Mouse (Mus musculus) MEL (cell line): ENCODE measurements around the gene Gtf3a. TPM values are rescaled to one million over a fixed set of nuclear protein-coding genes. Genes with fewer than 3 reads are reported as not detected.

Source experiments
- DNase-seq: peaks from one replicate; pipeline ENCODE4 v3.0.0; 2011; ENCODE audit warnings: low read depth, low spot score
- H3K27ac ChIP-seq: 2 replicates; pipeline ENCODE4 v1.5.1; 2012; ENCODE audit warnings: low read depth, mild to moderate bottlenecking, control low read depth, low read length, moderate library complexity; ENCODE audit not compliant: control insufficient read depth
- H3K27me3 ChIP-seq, 2 experiments: fragments of 150-350 bp in 1 of 2; sonication (generic) in 1 of 2; 2 replicates each; pipeline ENCODE4 v1.6.1; 2012; ENCODE audit warnings: low read length in 2 of 2, mild to moderate bottlenecking in 2 of 2, improper control_type of control experiment in 1 of 2, moderate library complexity in 1 of 2; ENCODE audit not compliant: insufficient read depth in 2 of 2, control insufficient read depth in 1 of 2
- H3K36me3 ChIP-seq, 2 experiments: 2 replicates each; pipeline ENCODE4 v1.6.1; 2012 to 2014; ENCODE audit warnings: low read length in 2 of 2, improper control_type of control experiment in 1 of 2, inconsistent platforms in 1 of 2, mild to moderate bottlenecking in 1 of 2; ENCODE audit not compliant: insufficient read depth in 2 of 2, control insufficient read depth in 1 of 2
- H3K4me1 ChIP-seq, 2 experiments: fragments of 150-350 bp in 1 of 2; sonication (generic) in 1 of 2; 2 replicates each; pipeline ENCODE4 v1.6.1; 2012; ENCODE audit warnings: low read length in 2 of 2, improper control_type of control experiment in 1 of 2, mild to moderate bottlenecking in 1 of 2; ENCODE audit not compliant: insufficient read depth in 2 of 2, control insufficient read depth in 1 of 2
- H3K4me3 ChIP-seq, 2 experiments: fragments of 150-350 bp in 1 of 2; sonication (generic) in 1 of 2; 2 replicates each; pipeline ENCODE4 v1.5.1; 2012; ENCODE audit warnings: low read depth in 2 of 2, low read length in 2 of 2, mild to moderate bottlenecking in 2 of 2, moderate library complexity in 2 of 2, control low read depth in 1 of 2, improper control_type of control experiment in 1 of 2; ENCODE audit not compliant: control insufficient read depth in 1 of 2, insufficient read depth in 1 of 2
- H3K79me2 ChIP-seq: 2 replicates; pipeline ENCODE4 v1.6.1; 2012; ENCODE audit warnings: mild to moderate bottlenecking, low read length, moderate library complexity; ENCODE audit not compliant: control insufficient read depth, poor library complexity, insufficient read depth
- H3K9ac ChIP-seq: 2 replicates; pipeline ENCODE4 v1.6.1; 2012; ENCODE audit warnings: low read depth, mild to moderate bottlenecking, control low read depth, low read length, moderate library complexity; ENCODE audit not compliant: control insufficient read depth, poor library complexity, severe bottlenecking
- H3K9me3 ChIP-seq: fragments of 150-350 bp; sonication (generic); replicated peaks from 2 replicates; pipeline ENCODE4 v1.6.1; 2012; ENCODE audit warnings: mild to moderate bottlenecking, low read length, improper control_type of control experiment, moderate library complexity; ENCODE audit not compliant: insufficient read depth
- CTCF ChIP-seq, 3 experiments: IDR thresholded peaks in 2 of 3; conservative IDR thresholded peaks in 1 of 3; 2 replicates each; pipeline ENCODE4 v1.5.1; 2011 to 2012; ENCODE audit warnings: low read length in 3 of 3, low read depth in 2 of 3, mild to moderate bottlenecking in 2 of 3, improper control_type of control experiment in 1 of 3, inconsistent platforms in 1 of 3, mixed read lengths in 1 of 3, moderate library complexity in 1 of 3; ENCODE audit not compliant: control insufficient read depth in 1 of 3, insufficient read depth in 1 of 3, poor library complexity in 1 of 3, severe bottlenecking in 1 of 3
- E2F4 ChIP-seq: IDR thresholded peaks from 2 replicates; pipeline ENCODE4 v1.6.1; 2011; ENCODE audit warnings: low read depth, low read length, improper control_type of control experiment, borderline replicate concordance
- ELF1 ChIP-seq: IDR thresholded peaks from 2 replicates; pipeline ENCODE4 v1.6.1; 2014; ENCODE audit warnings: low read depth, mild to moderate bottlenecking, inconsistent platforms, low read length, improper control_type of control experiment, moderate library complexity
- EP300 ChIP-seq, 2 experiments: IDR thresholded peaks; 2 replicates each; pipeline ENCODE4 v1.6.1; 2011; ENCODE audit warnings: improper control_type of control experiment in 2 of 2, low read length in 2 of 2, low read depth in 1 of 2, mild to moderate bottlenecking in 1 of 2
- GABPA ChIP-seq: IDR thresholded peaks from 2 replicates; pipeline ENCODE4 v1.6.1; 2012; ENCODE audit warnings: low read depth, mild to moderate bottlenecking, inconsistent platforms, low read length, improper control_type of control experiment, moderate library complexity
- HCFC1 ChIP-seq: IDR thresholded peaks from 2 replicates; pipeline ENCODE4 v1.6.1; 2012; ENCODE audit warnings: low read depth, mild to moderate bottlenecking, inconsistent platforms, low read length, improper control_type of control experiment, moderate library complexity
- JUND ChIP-seq: IDR thresholded peaks from 2 replicates; pipeline ENCODE4 v1.6.1; 2011; ENCODE audit warnings: low read depth, mild to moderate bottlenecking, improper control_type of control experiment, low read length
- MAFK ChIP-seq: IDR thresholded peaks from 2 replicates; pipeline ENCODE4 v1.6.1; 2011; ENCODE audit warnings: low read depth, mild to moderate bottlenecking, low read length, improper control_type of control experiment, borderline replicate concordance
- MAX ChIP-seq: IDR thresholded peaks from 2 replicates; pipeline ENCODE4 v1.6.1; 2011; ENCODE audit warnings: low read length, improper control_type of control experiment
- POLR2AphosphoS5 ChIP-seq: IDR thresholded peaks from 2 replicates; pipeline ENCODE4 v1.6.1; 2012; ENCODE audit warnings: low read depth, borderline replicate concordance, mild to moderate bottlenecking, inconsistent platforms, low read length, moderate library complexity, mixed read lengths
- RAD21 ChIP-seq: IDR thresholded peaks from 2 replicates; pipeline ENCODE4 v1.6.1; 2011; ENCODE audit warnings: mild to moderate bottlenecking, low read depth, low read length, improper control_type of control experiment
- TBP ChIP-seq: IDR thresholded peaks from 2 replicates; pipeline ENCODE4 v1.8.0; 2011; ENCODE audit warnings: low read depth, low read length, improper control_type of control experiment
- TCF12 ChIP-seq: IDR thresholded peaks from 2 replicates; pipeline ENCODE4 v1.6.1; 2014; ENCODE audit warnings: low read depth, mild to moderate bottlenecking, inconsistent platforms, low read length, improper control_type of control experiment, moderate library complexity
- UBTF ChIP-seq: IDR thresholded peaks from 2 replicates; pipeline ENCODE4 v1.6.1; 2012; ENCODE audit warnings: low read depth, mild to moderate bottlenecking, inconsistent platforms, low read length, improper control_type of control experiment, moderate library complexity, borderline replicate concordance; ENCODE audit not compliant: insufficient read depth
- USF1 ChIP-seq: IDR thresholded peaks from 2 replicates; pipeline ENCODE4 v1.6.1; 2014; ENCODE audit warnings: low read depth, mild to moderate bottlenecking, inconsistent platforms, low read length, improper control_type of control experiment, moderate library complexity
- ZC3H11A ChIP-seq: IDR thresholded peaks from 2 replicates; pipeline ENCODE4 v1.6.1; 2012; ENCODE audit warnings: low read depth, mild to moderate bottlenecking, inconsistent platforms, low read length, improper control_type of control experiment
- ZMIZ1 ChIP-seq: IDR thresholded peaks from 2 replicates; pipeline ENCODE4 v1.6.1; 2012; ENCODE audit warnings: low read depth, mild to moderate bottlenecking, inconsistent platforms, low read length, improper control_type of control experiment, moderate library complexity
- ZNF384 ChIP-seq: IDR thresholded peaks from 2 replicates; pipeline ENCODE4 v1.6.1; 2012; ENCODE audit warnings: low read depth, mild to moderate bottlenecking, inconsistent platforms, low read length, improper control_type of control experiment
- polyA plus RNA-seq, 2 experiments: library from polyadenylated mRNA; stranded (reverse) in 1 of 2; unstranded in 1 of 2; fragments of >175 nt in 1 of 2; fragments of >200 nt in 1 of 2; gene quantifications; 2 replicates each; pipeline versions ENCODE4 v1.2.1 to v1.2.4; 2012; ENCODE audit warnings: low replicate concordance in 2 of 2, low read depth in 1 of 2; ENCODE audit not compliant: insufficient read length in 2 of 2, insufficient read depth in 1 of 2, missing spikeins in 1 of 2
- total RNA-seq: library from RNA; depleted of rRNA; stranded (reverse); fragments of 300-350 nt; gene quantifications from 2 replicates; pipeline ENCODE4 v1.2.3, GENCODE M21; 2012

The Gtf3a gene
- total and polyA plus RNA-seq, 3 experiments, result 173 to 204 TPM; not detected in 1

DNA sequence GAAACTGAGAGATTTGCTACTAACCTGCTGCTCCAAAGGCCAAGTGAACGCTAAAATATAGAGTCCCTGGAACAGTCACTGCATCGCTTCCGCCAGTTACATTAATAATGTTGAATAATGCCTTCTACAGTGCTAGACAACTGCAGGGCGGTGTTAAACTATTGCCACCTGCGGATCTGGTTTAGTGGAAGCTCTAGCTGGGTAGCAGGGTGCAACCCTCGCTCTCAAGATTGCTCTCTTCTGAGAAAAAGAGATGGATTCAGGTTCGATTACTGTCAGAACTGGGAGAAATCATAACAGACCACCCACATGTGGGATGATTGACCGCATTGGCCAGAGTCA, 15.5 kb downstream of the Gtf3a start (continued):
- TF ChIP-seq POLR2AphosphoS5, result no peak
- TF ChIP-seq GABPA, result no peak; the same call in 1 of the 2 replicates
- TF ChIP-seq JUND, result no peak
- no peak for TF ChIP-seq ZC3H11A
- 0 out of 2 replicates have a peak, but pooled peaks have one; percentile 36 for TF ChIP-seq TBP
- TF ChIP-seq ZMIZ1, result no peak

DNA sequence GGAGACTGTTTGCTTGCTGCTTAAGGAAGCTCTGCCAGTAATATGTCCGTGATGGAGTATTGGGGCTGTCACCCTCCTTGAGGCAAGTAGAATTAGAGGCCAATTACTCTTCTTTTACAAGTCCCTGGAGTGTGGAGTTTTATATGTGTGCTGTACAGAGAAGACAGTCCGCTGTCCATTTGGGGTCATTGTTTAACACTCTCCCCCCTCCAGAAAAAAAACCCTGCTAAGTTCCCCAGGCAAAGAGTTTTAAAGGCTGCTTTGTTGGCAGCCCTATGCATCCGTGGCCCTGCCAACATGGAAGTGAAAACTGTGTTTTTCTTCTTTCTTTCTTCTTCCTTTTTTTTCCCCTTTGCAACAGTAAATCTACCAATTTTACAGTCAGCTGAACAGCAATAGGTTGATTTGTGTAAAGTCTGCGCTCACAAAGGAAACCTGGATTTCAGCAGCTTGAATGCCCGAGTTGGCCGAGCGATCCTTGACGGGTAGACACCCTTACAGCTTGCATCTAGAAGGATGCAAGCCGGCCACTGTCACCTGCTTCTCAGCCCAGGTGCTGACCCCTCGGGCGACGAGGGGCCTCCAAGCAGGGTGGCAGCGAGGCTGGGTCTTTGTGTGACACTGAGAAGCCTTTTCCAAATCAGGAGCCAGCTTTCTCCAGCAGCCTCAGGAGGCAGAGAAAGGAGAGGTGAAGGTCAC, 20.4 kb downstream of the Gtf3a start:
- Histone ChIP-seq H3K4me1 (peaks cover 0 to 4% of the 10 kb centered on the region in 2 experiments; a peak in 1 of 4 replicates), H3K27ac (no peak overlapping the region), H3K36me3 (peaks cover 0 to 3% of the 10 kb centered on the region in 2 experiments; a peak in 1 of 4 replicates), H3K27me3 (peaks cover 6 to 8% of the 10 kb centered on the region in 2 experiments; a peak in 3 of 4 replicates), H3K4me3 (no peak overlapping the region), H3K9me3 (no peaks in the 10 kb centered on the region), H3K79me2 (no peaks in the 10 kb centered on the region), H3K9ac (no peak overlapping the region)
- no peak for TF ChIP-seq UBTF
- no peak for TF ChIP-seq EP300 (IDR thresholded peaks at IDR 0.05; ENCODE audit: low read depth in 1 of 2, low read length in 2 of 2)
- TF ChIP-seq POLR2AphosphoS5, result no peak
- no peak for DNase-seq

DNA sequence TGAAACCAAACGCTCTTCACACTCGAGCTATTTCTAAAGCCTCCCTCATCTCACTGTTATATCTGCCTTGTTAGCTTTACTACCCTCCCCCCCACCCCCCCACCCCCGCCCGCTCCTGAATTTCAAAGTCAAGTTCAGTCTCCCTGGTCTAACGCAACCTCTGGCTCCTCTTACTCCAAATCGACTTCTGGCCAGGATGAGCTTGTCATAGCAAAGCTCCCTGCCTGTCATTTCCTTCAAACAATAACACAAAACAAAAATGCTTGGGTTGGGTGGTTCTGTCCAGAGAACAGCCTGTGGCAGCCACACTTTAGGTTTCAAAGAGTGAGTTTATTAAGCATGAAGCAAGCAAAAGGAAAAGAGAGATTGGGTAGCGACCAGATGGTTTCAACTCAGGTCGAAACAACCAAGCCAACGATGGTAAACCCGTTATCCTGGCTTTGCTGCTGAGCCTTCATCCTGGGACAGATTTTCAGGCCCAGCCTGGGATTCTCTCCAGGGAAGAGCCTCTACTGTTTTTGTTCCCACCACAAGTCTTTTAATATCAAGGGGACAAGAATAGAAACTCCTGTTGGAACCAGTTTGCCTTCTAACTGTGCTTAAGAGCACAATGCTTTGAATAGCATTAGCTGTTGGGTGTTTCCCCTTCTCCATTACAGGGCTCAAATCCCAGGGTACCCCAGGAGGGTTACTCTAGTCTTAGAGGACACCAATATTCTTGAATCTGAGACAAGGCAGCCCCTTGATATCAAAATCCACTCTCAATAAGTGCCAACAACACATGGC, 23.5 kb downstream of the Gtf3a start:
- Histone ChIP-seq H3K79me2 (no peaks in the 10 kb centered on the region), H3K4me1 (no peaks in the 10 kb centered on the region), H3K9me3 (no peaks in the 10 kb centered on the region), H3K27ac (no peak overlapping the region), H3K27me3 (peaks cover 6 to 10% of the 10 kb centered on the region in 2 experiments), H3K36me3 (no peaks in the 10 kb centered on the region), H3K9ac (no peak overlapping the region), H3K4me3 (no peak overlapping the region)
- TF ChIP-seq ELF1 (no peak), USF1 (no peak), EP300 (IDR thresholded peaks at IDR 0.05; ENCODE audit: low read depth in 1 of 2, low read length in 2 of 2) (no peak), TCF12 (no peak), CTCF (IDR thresholded peaks at IDR 0.05 in 2 of 3, conservative IDR thresholded peaks at IDR 0.05 in 1 of 3; ENCODE audit: control insufficient read depth in 1 of 3, insufficient read depth in 1 of 3, low read depth in 2 of 3, low read length in 3 of 3, poor library complexity in 1 of 3, severe bottlenecking in 1 of 3) (no peak), E2F4 (no peak), HCFC1 (no peak), RAD21 (no peak), MAX (no peak), MAFK (no peak), ZNF384 (no peak)
- no peak for DNase-seq
